Mouse (Mus musculus) cerebellum, adult 2 months (tissue): ENCODE measurements around the gene Rrn3.

Experiments used
- CTCF ChIP-seq: fragments of 200-500 bp; IDR thresholded peaks from 2 replicates; pipeline ENCODE4 v1.5.1; 2011; ENCODE audit warnings: low read depth, mild to moderate bottlenecking, control low read depth, low read length, moderate library complexity, borderline replicate concordance; ENCODE audit not compliant: insufficient read depth
- POLR2A ChIP-seq: fragments of 200-500 bp; IDR thresholded peaks from 2 replicates; pipeline ENCODE4 v1.6.1; 2011; ENCODE audit warnings: low read length, control low read depth, borderline replicate concordance; ENCODE audit not compliant: insufficient read depth

DNA sequence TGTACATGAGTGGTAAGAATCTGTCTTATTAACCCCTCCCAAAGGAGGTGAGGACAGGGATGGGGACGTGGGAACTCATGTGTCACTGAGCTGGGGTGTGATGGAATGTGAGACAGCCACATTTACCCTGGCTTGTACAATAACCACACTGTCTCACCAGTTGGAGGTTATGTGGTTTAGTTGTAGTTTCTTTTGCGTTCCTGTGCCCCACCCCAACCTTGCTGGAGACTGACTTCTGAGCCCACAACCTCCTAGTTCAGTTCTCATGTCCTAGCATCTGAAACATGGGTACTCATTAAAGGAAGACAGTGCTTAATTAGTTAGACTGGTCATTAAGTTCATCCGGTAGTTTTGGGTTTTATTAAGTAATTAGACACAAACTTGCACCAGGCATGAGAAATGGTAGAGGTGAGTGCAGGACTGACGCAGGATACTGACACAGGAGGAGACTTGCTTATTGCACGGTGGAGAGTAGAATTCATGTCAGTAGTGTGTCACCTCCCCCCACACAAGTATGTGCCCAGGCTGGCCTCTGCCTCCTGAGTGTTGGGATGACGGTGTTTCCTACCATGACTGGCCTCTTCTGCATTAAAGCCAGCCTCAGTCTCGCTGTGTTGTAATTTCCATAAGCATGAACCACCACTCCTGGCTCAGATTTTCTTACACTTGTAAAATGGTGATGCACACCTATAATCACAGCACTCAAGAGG, 45.4 kb downstream of the Rrn3 start:
- no peak for TF ChIP-seq CTCF
- TF ChIP-seq POLR2A = no peak
